Mouse (Mus musculus) hindbrain, embryonic 13.5 days (tissue): Measurements from ENCODE around the gene Hist1h3d. TPM values are rescaled to one million over a fixed set of nuclear protein-coding genes. Genes with fewer than 3 reads are reported as not detected.
"Not testable (repeated sequence)": the region's sequence is repeated elsewhere in the genome, so short reads cannot be mapped to it uniquely, and the experiment has no call there.

Experiments used
- ATAC-seq: fragments of 200-750 bp; cut with Nextera tagmentation; 2 replicates; pipeline ENCODE4 v1.8.0; 2017; ENCODE audit warnings: moderate TSS enrichment; ENCODE audit not compliant: low FRiP score
- H3K27ac ChIP-seq: fragments of 300-500 bp; sonication (generic); 2 replicates; pipeline ENCODE4 v1.5.1; 2015; ENCODE audit warnings: inconsistent platforms, mild to moderate bottlenecking, moderate library complexity
- H3K27me3 ChIP-seq: fragments of 300-500 bp; sonication (generic); 2 replicates; pipeline ENCODE4 v1.6.1; 2015; ENCODE audit warnings: mild to moderate bottlenecking, inconsistent platforms
- H3K36me3 ChIP-seq: fragments of 300-500 bp; sonication (generic); 2 replicates; pipeline ENCODE4 v1.6.1; 2015; ENCODE audit warnings: mild to moderate bottlenecking, inconsistent platforms
- H3K4me1 ChIP-seq: fragments of 300-500 bp; sonication (generic); replicated peaks from 2 replicates; pipeline ENCODE4 v1.6.1; 2015; ENCODE audit warnings: inconsistent platforms
- H3K4me2 ChIP-seq: fragments of 300-500 bp; sonication (generic); 2 replicates; pipeline ENCODE4 v1.6.1; 2015; ENCODE audit warnings: inconsistent platforms, mild to moderate bottlenecking, moderate library complexity
- H3K4me3 ChIP-seq: fragments of 300-500 bp; sonication (generic); 2 replicates; pipeline ENCODE4 v1.5.1; 2015; ENCODE audit warnings: mild to moderate bottlenecking, inconsistent platforms
- H3K9ac ChIP-seq: fragments of 300-500 bp; sonication (generic); 2 replicates; pipeline ENCODE4 v1.6.1; 2015; ENCODE audit warnings: mild to moderate bottlenecking, inconsistent platforms
- H3K9me3 ChIP-seq: fragments of 300-500 bp; sonication (generic); 2 replicates; pipeline ENCODE4 v1.6.1; 2016; ENCODE audit warnings: inconsistent platforms
- WGBS: fragments of 180-500 bp; shearing (Covaris S2); methylation state at CpG from one replicate; pipeline ENCODE4 v1.1.7; 2015; 5-methylcytosine and 5-hydroxymethylcytosine counted together
- polyA plus RNA-seq: library from polyadenylated mRNA; unstranded; fragments of >200 nt; fragmentation: Nextera tagmentation; extraction: Ambion mirVana; gene quantifications from 2 replicates; pipeline ENCODE4 v1.2.1, GENCODE M21; 2015

Hist1h3d gene
- polyA plus RNA-seq = 1.6 and 2.7 TPM in 2 replicates

DNA sequence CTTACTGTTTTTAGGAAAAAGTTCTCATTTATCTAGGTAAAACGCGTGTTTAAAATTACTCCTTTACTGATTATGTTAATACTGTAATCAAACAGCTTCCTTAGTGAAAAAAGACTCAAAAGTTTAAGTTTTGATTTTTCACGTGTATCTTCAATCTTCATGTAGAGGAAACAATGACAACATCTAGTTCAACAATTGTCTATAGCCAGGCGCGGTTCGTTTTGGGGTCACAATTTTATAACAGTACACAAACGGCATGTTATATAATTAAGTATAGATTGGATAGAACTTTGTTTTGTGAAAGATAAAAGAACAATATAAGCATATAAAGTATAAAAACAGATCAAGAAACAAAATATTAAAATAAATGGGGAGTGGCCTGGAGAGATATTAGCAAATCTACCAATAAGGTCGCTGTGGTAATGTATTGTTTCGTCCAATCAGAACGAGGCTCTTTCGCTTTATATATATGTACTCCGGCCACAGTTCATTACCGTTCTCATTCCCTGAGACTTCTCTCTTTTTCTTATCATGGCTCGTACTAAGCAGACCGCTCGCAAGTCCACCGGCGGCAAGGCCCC, at the start of gene Hist1h3d:
Gene Hist1h3d (plus strand): TSS at position 493 of the 581 bp plus-strand sequence.
- Histone ChIP-seq H3K4me2 (peak within 1 kb of the TSS; percentile 69), H3K9me3 (no peaks in the 10 kb centered on the region), H3K9ac (peak within 1 kb of the TSS; percentile 77), H3K27ac (peak within 1 kb of the TSS; percentile 85), H3K4me1 (peaks cover 37% of the 10 kb centered on the region), H3K36me3 (no peaks in the 10 kb centered on the region), H3K4me3 (peak within 1 kb of the TSS; percentile 42), H3K27me3 (no peaks in the 10 kb centered on the region)
- under 1% methylated on average over 18 of the region's 18 CpGs for WGBS
- peak; percentile 40 for ATAC-seq

DNA sequence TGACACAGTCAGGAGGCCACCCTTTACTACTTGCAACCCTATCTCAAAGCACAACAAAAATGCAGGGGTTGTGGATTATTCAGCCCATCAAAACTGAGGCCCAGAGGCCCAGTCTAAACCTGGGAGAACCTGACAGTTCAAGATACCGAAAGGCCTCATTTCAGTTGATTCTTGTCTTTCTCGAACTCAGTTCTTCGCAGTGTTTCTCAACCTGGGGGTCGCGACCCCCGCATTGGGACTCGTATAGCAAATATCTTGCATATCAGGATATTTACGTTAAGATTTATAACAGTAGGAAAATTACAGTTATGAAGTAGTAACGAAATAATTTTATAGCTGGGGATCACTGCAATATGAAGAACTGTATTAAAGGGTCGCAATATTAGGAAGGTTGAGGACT, 49.7 kb upstream of the Hist1h3d start:
- Histone ChIP-seq H3K4me3 (peak overlapping the region; percentile 50), H3K36me3 (no peaks in the 10 kb centered on the region), H3K9me3 (no peaks in the 10 kb centered on the region), H3K27ac (no peak overlapping the region), H3K9ac (0 out of 2 replicates have a peak overlapping the region, but pooled peaks have one; percentile 9), H3K27me3 (no peaks in the 10 kb centered on the region), H3K4me1 (peaks cover 18% of the 10 kb centered on the region), H3K4me2 (peak overlapping the region; percentile 51)
- ATAC-seq = no peak
- WGBS = 2% methylated on average over 10 of the region's 10 CpGs

DNA sequence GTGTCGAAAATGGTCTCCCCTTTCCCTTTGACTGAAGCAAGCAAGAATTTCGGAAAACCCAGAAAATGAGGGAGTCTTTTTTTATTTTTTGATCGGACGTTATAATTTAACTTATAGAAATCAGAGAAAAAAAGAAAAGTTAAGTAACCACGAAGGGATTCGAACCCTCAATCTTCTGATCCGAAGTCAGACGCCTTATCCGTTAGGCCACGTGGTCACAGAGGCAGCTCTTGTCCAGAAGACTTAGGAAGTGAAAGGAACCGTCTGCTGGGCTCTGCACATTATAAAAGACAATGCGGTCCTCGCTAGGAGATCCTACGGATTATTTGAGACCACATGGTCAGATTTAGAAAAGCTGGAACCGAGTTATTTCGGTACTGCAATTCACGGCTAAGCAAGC, 49.3 kb upstream of the Hist1h3d start:
- peak overlapping the region; percentile 50 for H3K4me3 ChIP-seq
- 0 out of 2 replicates have a peak, but pooled peaks have one; percentile 36 for ATAC-seq
- H3K9ac ChIP-seq = peak overlapping the region; percentile 69
- H3K4me2 ChIP-seq = peak overlapping the region; percentile 51
- no peaks in the 10 kb centered on the region for H3K36me3 ChIP-seq
- H3K27ac ChIP-seq = peak overlapping the region; percentile 79
- WGBS = under 1% methylated on average over 17 of the region's 17 CpGs
- no peaks in the 10 kb centered on the region for H3K9me3 ChIP-seq
- H3K27me3 ChIP-seq = no peaks in the 10 kb centered on the region
- peaks cover 18% of the 10 kb centered on the region for H3K4me1 ChIP-seq

DNA sequence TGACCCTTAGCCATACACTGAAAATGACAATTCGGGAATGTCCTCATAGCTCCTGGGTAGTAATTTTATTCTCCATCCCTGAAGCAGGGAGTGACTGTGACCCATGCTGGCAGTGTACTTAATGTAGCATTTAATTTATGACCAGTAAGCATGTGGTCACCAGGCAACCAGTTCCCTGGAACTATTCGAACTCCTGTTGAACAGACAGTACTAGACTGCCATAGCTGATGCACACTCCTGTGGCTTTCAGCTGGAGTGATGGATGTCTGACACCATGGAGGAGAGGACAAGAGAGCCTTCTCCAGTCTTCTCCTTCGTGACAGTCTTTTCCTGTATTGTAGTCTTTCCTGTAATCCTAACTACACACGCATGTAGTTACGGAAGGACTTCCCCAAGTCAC, 46.6 kb upstream of the Hist1h3d start:
- Histone ChIP-seq H3K36me3 (no peaks in the 10 kb centered on the region), H3K4me3 (no peak overlapping the region), H3K9me3 (no peaks in the 10 kb centered on the region), H3K9ac (no peak overlapping the region), H3K4me1 (peaks cover 36% of the 10 kb centered on the region), H3K27me3 (no peaks in the 10 kb centered on the region), H3K4me2 (peak overlapping the region; percentile 13; the same call in 1 of the 2 replicates), H3K27ac (no peak overlapping the region)
- ATAC-seq = no peak
- WGBS = 67% methylated on average over 5 of the region's 5 CpGs

DNA sequence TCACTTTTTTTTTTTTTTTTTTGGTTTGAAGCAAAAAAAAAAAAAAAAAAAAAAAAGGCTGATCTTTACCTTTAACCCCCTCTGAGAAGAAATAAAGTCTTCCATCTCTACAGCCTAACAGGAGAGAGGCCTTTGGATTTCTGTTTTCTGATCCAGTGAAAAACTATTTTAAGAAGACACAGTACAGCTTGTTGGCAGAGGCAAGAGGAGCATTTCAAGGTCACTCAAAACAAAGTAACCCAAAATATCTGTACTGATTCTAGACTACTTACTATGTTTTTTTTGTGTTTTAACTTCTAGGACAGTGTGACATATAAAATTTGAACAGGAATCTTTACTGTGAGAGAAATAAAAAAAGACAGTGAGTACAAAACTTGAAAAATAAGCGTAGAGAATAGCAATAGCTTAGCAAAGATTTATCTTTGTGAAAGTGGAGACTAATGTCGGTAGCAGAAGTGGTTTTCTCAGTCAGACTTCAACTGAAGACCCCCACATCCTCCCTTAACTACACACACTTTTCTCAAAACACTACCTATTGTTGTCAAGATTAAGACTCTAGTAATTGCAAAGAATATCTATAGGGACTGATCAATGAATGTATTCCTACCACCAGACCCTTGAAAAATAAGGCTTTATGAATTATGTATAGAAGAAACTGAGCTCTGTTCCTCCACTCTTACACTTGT, 45.9 kb upstream of the Hist1h3d start:
- ATAC-seq = no peak
- Histone ChIP-seq H3K9me3 (no peaks in the 10 kb centered on the region), H3K4me1 (peaks cover 42% of the 10 kb centered on the region), H3K36me3 (no peaks in the 10 kb centered on the region), H3K4me3 (peak overlapping the region; percentile 51), H3K27me3 (no peaks in the 10 kb centered on the region), H3K9ac (peak overlapping the region; percentile 83), H3K27ac (peak overlapping the region; percentile 96; the same call in 1 of the 2 replicates), H3K4me2 (peak overlapping the region; percentile 74)
- WGBS = 32% methylated on average over 2 of the region's 2 CpGs

DNA sequence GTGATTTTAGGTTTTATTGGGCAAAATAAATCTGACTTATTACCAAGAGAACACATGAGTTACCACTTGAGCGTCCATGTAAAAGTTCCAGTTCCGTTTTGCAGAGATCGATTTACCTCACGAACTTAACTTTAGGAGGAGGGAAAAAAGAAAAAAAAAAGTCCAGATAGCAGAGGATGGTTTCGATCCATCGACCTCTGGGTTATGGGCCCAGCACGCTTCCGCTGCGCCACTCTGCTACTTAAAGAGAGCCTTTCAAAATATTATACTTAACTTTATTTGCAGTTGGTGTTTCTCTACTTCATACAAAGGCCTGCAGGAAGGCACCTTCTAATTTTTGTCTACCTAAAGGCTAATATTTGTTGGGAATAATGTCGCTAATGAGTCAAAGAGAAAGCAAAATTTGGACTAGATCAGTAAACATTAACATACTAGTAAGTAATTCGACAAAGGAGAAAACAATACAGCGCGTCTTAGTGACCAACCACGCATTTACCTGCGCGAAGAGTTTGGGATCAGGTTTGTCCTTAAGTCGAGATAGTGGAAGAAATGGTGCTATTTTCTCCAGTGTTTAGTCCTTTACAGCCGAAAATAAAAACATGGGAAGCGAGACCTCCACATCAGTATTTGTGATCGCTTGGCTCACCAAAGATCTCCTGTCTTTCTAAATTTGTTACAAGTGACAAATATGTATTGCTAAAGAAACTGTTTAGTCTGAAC, 45.2 kb upstream of the Hist1h3d start:
- under 1% methylated on average over 20 of the region's 20 CpGs for WGBS
- H3K27me3 ChIP-seq = no peaks in the 10 kb centered on the region
- H3K4me1 ChIP-seq = peaks cover 45% of the 10 kb centered on the region

DNA sequence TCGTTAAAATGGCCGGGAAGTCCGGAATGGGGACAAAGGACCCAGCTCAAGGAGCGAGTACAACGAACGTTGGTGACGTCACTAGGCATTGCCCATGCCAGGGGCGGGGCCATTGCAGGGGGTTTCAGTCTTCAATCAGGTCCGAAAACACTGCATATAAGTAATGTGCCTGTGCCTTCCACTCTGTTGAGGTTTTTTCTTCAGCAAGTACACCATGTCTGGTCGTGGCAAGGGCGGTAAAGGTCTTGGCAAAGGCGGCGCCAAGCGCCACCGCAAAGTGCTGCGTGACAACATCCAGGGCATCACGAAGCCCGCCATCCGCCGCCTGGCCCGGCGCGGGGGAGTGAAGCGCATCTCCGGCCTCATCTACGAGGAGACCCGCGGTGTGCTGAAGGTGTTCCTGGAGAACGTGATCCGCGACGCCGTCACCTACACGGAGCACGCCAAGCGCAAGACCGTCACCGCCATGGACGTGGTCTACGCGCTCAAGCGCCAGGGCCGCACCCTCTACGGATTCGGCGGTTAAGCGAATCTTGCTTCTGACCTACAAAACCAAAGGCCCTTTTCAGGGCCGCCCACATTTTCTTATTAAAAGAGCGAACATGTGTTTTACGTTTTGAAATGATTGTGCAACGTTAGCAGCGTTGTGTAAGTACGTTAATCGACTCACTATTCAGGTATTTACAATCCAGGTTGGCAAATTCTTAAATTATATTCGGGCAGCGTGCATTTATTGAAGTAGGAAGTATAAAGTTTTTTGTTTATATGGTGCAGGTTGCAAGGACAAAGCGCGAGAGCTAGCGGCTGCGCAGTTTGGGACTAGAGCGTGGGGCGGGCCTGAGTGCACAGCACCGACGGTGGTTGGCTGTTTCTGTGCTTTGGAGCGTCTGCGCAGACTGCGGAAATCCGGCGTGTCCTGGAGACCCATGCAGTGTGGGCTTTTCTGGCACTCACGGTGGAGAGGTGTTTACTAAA, 44.4 kb upstream of the Hist1h3d start, which contains the start of gene Hist1h4h:
Gene Hist1h4h (plus strand): TSS at position 150 of the 975 bp plus-strand sequence.
- under 1% methylated on average over 59 of the region's 70 CpGs for WGBS
- Histone ChIP-seq H3K36me3 (no peaks in the 10 kb centered on the region), H3K9me3 (no peaks in the 10 kb centered on the region), H3K4me1 (peaks cover 45% of the 10 kb centered on the region), H3K27me3 (no peaks in the 10 kb centered on the region), H3K9ac (peak within 1 kb of the TSS; percentile 83), H3K4me2 (peak within 1 kb of the TSS; percentile 74), H3K4me3 (peak within 1 kb of the TSS; percentile 51), H3K27ac (peak within 1 kb of the TSS; percentile 96)
- peak; percentile 86 for ATAC-seq

More for the DNA sequence above, 45.2 kb upstream of the Hist1h3d start:
- Histone ChIP-seq H3K36me3 (no peaks in the 10 kb centered on the region), H3K9me3 (no peaks in the 10 kb centered on the region), H3K4me3 (peak overlapping the region; percentile 51), H3K4me2 (peak overlapping the region; percentile 74), H3K9ac (peak overlapping the region; percentile 83), H3K27ac (peak overlapping the region; percentile 96)
- ATAC-seq = no peak

DNA sequence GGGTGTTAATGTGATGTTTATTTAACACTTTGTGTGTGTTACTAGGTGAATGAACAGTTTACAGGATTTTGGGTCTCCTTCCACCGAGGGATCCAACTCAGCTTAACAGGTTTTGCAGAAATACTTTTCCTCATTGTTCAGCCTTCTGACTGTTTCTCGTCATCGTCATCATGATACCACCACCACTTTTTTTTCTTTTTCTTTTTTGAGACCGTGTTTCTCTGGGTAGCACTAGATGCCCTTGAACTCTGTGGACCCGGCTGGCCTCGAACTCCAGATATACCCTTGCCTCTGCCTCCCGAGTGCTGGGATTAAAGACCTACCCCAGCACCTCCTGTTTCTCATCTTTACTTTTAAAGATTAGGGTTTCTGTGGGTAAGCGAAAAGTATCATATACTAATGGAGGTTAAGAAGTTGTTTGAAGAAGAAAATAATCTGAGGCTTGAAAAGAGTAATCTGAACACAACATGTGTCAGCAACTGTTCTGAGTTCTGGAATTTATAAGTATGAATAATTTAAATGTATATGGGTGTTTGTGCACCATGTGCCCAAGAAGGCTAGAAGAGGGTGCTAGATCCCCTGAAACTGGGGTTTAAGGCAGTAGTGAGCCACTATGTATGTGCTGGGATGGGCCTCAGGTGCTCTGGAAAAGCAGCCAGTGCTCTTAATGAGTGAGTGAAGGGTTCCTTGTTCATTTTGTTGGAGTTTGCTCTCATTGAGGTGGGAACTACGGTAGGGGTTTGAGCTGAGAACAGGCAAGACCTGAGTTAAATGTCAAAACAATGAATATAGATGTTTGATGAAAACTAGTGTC, 43.1 kb upstream of the Hist1h3d start:
- Histone ChIP-seq H3K4me1 (peaks cover 49% of the 10 kb centered on the region), H3K4me2 (peak overlapping the region; percentile 74), H3K27me3 (no peaks in the 10 kb centered on the region), H3K9ac (peak overlapping the region; percentile 83), H3K36me3 (no peaks in the 10 kb centered on the region), H3K4me3 (peak overlapping the region; percentile 51), H3K27ac (peak overlapping the region; percentile 96), H3K9me3 (no peaks in the 10 kb centered on the region)
- ATAC-seq = no peak
- WGBS = 28% methylated on average over 9 of the region's 9 CpGs

DNA sequence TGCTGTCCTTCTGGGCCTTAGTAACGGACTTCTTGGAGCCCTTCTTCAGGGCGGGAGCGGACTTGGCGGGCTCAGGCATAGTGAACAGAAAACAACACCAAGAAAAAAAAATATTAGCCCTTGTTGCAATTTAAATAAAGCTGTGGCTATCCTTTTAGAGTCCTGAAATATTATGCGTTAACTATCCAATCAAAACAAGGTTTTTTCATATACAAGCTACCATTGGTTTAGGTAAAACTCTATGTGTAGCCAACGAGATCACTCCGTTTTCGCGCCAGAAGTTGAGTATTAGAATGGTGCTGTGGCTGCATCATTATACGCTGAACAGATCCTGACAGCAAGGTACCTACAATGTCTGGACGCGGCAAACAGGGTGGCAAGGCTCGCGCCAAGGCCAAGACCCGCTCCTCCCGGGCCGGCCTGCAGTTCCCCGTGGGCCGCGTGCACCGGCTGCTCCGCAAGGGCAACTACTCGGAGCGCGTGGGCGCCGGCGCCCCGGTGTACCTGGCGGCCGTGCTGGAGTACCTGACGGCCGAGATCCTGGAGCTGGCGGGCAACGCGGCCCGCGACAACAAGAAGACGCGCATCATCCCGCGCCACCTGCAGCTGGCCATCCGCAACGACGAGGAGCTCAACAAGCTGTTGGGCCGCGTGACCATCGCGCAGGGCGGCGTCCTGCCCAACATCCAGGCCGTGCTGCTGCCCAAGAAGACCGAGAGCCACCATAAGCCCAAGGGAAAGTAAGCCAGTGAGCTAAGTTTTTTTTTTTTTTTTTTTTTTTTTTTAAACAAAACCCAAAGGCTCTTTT, 41.8 kb upstream of the Hist1h3d start, which contains the start of gene Hist1h2af:
Gene Hist1h2af (plus strand): TSS at position 347 of the 808 bp plus-strand sequence.
- H3K4me1 ChIP-seq = peaks cover 44% of the 10 kb centered on the region
- H3K9me3 ChIP-seq, H3K27me3 ChIP-seq, H3K36me3 ChIP-seq: not testable (repeated sequence)
- peak within 1 kb of the TSS; percentile 51 for H3K4me3 ChIP-seq
- H3K9ac ChIP-seq = peak within 1 kb of the TSS; percentile 60
- peak within 1 kb of the TSS; percentile 74 for H3K4me2 ChIP-seq
- 0 out of 2 replicates have a peak, but pooled peaks have one; percentile 23 for ATAC-seq
- H3K27ac ChIP-seq = peak within 1 kb of the TSS; percentile 96
- WGBS = under 1% methylated on average over 26 of the region's 53 CpGs
